Mouse (Mus musculus) liver, adult 2 months (tissue): ENCODE measurements around the gene Btbd17. TPM values are rescaled to one million over a fixed set of nuclear protein-coding genes. Genes with fewer than 3 reads are reported as not detected.

ENCODE experiments used
- DNase-seq: peaks from one replicate; pipeline ENCODE4 v3.0.0-alpha.2; 2011; ENCODE audit warnings: low read depth, low spot score; ENCODE audit errors: extremely low read depth
- H3K27ac ChIP-seq: fragments of 200-500 bp; replicated peaks from 2 replicates; pipeline ENCODE4 v1.5.1; 2012; ENCODE audit warnings: low read depth, mild to moderate bottlenecking, control low read depth, inconsistent platforms, low read length; ENCODE audit not compliant: insufficient read depth
- H3K27me3 ChIP-seq: fragments of 200-500 bp; 2 replicates; pipeline ENCODE4 v1.6.1; 2012; ENCODE audit warnings: mild to moderate bottlenecking, moderate library complexity, low read length, inconsistent platforms; ENCODE audit not compliant: control insufficient read depth, insufficient read depth
- H3K36me3 ChIP-seq: fragments of 200-500 bp; 2 replicates; pipeline ENCODE4 v1.6.1; 2012; ENCODE audit warnings: low read length, inconsistent platforms; ENCODE audit not compliant: control insufficient read depth, insufficient read depth
- H3K4me1 ChIP-seq: fragments of 200-500 bp; 2 replicates; pipeline ENCODE4 v1.6.1; 2011; ENCODE audit warnings: low read length; ENCODE audit not compliant: control insufficient read depth, insufficient read depth
- H3K4me3 ChIP-seq: fragments of 200-500 bp; 2 replicates; pipeline ENCODE4 v1.5.1; 2011; ENCODE audit warnings: low read depth, mild to moderate bottlenecking, control low read depth, low read length, moderate library complexity; ENCODE audit not compliant: insufficient read depth
- H3K79me2 ChIP-seq: fragments of 200-500 bp; 2 replicates; pipeline ENCODE4 v1.6.1; 2012; ENCODE audit warnings: inconsistent platforms, mild to moderate bottlenecking, low read length, moderate library complexity; ENCODE audit not compliant: control insufficient read depth, insufficient read depth
- H3K9ac ChIP-seq: fragments of 200-500 bp; 2 replicates; pipeline ENCODE4 v1.6.1; 2012; ENCODE audit warnings: low read depth, mild to moderate bottlenecking, control low read depth, inconsistent platforms, low read length
- CTCF ChIP-seq: fragments of 200-500 bp; IDR thresholded peaks from 2 replicates; pipeline ENCODE4 v1.5.1; 2011; ENCODE audit warnings: low read depth, low read length, control low read depth
- POLR2A ChIP-seq: fragments of 200-500 bp; IDR thresholded peaks from 2 replicates; pipeline ENCODE4 v1.6.1; 2011; ENCODE audit warnings: low read length, control low read depth; ENCODE audit not compliant: insufficient read depth; ENCODE audit errors: extremely low read depth
- WGBS: fragments of 180-500 bp; shearing (Covaris S2); methylation state at CpG from one replicate; pipeline ENCODE4 v1.1.7; 2018; 5-methylcytosine and 5-hydroxymethylcytosine counted together
- polyA plus RNA-seq: library from polyadenylated mRNA; depleted of rRNA; stranded (reverse); fragments of >200 nt; gene quantifications from 2 replicates; pipeline ENCODE4 v1.2.3, GENCODE M21; 2012
- total RNA-seq: library from RNA; depleted of rRNA; stranded (reverse); fragments of >200 nt; gene quantifications from 2 replicates; pipeline ENCODE4 v1.2.3, GENCODE M21; 2014

Btbd17 gene
- total and polyA plus RNA-seq, 2 experiments = not detected

GRCm38 (mm10) chr11:114785892-114786291 lies 9.9 kb downstream of the Btbd17 start:
- no peaks in the 10 kb centered on the region for H3K36me3 ChIP-seq
- H3K27ac ChIP-seq = no peak overlapping the region
- no peak overlapping the region for H3K4me3 ChIP-seq
- WGBS = 50% methylated on average over 10 of the region's 10 CpGs
- no peak overlapping the region for H3K9ac ChIP-seq
- no peak for DNase-seq
- no peaks in the 10 kb centered on the region for H3K79me2 ChIP-seq
- H3K27me3 ChIP-seq = peaks cover 17% of the 10 kb centered on the region
- H3K4me1 ChIP-seq = no peaks in the 10 kb centered on the region; the same call in 1 of the 2 replicates
- TF ChIP-seq POLR2A (no peak), CTCF (no peak)

GRCm38 (mm10) chr11:114780076-114780475 lies 15.7 kb downstream of the Btbd17 start:
- TF ChIP-seq POLR2A = no peak
- TF ChIP-seq CTCF = no peak

DNA sequence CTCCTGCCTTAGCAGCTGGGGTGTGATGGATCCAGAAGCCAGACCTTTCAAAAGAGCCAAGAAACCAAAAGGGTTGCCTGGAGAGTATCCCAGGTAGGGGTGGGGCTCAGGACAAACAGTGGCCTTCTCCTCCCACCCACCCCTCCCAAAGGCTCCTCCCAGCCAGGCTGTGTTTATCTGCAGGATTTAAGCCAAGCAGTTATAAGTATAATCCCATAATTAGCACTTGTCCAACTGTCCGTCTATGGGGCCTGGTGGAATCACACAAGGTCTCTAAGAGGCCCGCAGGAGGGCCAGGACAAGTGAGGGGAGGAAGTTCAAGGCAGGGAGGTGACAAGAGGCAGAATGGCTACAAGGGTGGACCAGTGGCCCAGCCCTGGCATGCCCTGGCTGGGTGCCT lies 23.8 kb downstream of the Btbd17 start:
- no peak for TF ChIP-seq CTCF
- H3K36me3 ChIP-seq = no peaks in the 10 kb centered on the region
- H3K4me3 ChIP-seq = no peak overlapping the region
- no peaks in the 10 kb centered on the region for H3K79me2 ChIP-seq
- H3K9ac ChIP-seq = no peak overlapping the region
- no peak overlapping the region for H3K27ac ChIP-seq
- WGBS = 86% methylated on average over 2 of the region's 2 CpGs
- no peaks in the 10 kb centered on the region for H3K4me1 ChIP-seq
- no peak for DNase-seq
- H3K27me3 ChIP-seq = no peaks in the 10 kb centered on the region

More at GRCm38 (mm10) chr11:114780076-114780475, 15.7 kb downstream of the Btbd17 start:
- H3K27me3 ChIP-seq = no peaks in the 10 kb centered on the region
- H3K4me1 ChIP-seq = no peaks in the 10 kb centered on the region
- no peak overlapping the region for H3K27ac ChIP-seq
- no peak overlapping the region for H3K4me3 ChIP-seq
- H3K36me3 ChIP-seq = no peaks in the 10 kb centered on the region
- no peak for DNase-seq
- WGBS = 42% methylated on average over 9 of the region's 9 CpGs
- H3K79me2 ChIP-seq = no peaks in the 10 kb centered on the region
- H3K9ac ChIP-seq = no peak overlapping the region

DNA sequence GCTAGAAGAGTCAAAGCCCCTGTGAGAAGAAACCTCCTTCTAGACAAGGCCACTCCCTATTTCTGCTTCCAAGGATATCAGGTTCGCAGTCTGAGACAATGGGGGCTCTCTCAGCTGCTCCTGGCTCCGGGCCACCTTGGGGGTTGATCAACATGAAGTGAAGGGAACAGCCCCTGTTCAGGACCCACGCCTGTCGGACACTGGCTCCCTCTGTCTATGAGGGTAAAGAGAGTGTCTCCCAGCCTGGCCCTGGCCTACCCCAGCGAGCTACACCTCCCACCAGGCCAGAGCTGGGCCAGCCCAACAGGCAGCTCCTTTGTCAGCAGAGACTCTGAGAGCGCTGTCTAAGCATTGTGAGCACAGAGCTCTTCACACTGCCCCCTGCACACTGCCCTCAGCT lies 25.8 kb downstream of the Btbd17 start:
- 79% methylated on average over 6 of the region's 6 CpGs for WGBS

DNA sequence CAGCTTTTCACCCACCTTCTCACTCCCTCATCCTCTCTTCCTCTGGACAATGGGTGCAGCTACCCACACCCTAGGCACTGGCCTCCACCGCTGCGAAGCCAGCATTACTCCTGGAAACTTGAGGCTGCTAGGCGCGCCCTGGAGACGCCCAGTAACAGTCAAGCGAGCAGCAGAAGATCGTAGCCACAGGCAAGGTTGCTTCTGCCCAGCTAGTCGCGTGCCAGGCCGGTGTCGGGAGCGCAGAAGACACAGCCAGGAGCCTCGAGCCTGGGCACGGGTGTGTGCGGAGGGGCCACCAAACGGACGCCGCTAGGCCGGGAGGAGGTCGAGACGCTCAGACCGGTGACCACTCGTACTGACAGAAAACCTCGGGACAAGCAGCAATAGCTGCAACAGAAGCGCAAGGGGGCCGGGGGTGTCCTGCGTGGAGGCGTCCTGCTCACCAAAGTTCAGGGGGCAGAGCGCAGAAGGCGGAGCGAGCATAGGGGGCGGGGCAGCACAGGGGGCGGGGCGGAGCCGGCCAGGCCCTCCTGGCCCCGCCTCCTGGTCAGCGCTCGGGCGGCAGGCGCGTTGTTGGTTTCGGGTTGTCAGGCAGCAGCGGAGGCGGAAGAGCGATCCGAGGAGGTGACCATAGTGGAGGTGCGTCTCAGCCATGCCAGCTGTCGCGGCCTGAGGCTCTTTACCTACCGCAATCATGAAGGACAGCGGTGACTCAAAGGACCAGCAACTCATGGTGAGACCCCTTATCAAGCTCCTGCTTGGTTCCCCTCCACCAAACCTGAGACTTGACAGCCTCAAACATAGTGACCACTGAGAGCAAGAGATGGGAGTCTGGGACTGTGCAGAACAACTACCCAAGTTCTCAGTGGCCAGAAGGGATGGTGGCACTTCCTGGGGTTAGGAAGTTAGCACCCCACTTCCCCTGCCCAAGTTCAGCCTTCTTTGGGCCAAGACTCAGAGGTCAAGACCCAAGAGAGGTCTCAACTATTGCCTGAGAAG lies 30.6 kb downstream of the Btbd17 start, which contains the start of gene Kif19a:
Kif19a (plus strand) TSS at position 569 of the 999 bp plus-strand sequence.
- 6% methylated on average over 51 of the region's 51 CpGs for WGBS
- DNase-seq = peak; percentile 42
- Histone ChIP-seq H3K27me3 (0 out of 2 replicates have a peak, but pooled peaks cover 2% of the 10 kb centered on the region), H3K4me3 (peak within 1 kb of the TSS; percentile 58), H3K79me2 (no peaks in the 10 kb centered on the region), H3K4me1 (peaks cover 3% of the 10 kb centered on the region; the same call in 1 of the 2 replicates), H3K27ac (no peak within 1 kb of the TSS), H3K9ac (peak within 1 kb of the TSS; percentile 35), H3K36me3 (no peaks in the 10 kb centered on the region)
- TF ChIP-seq CTCF (no peak), POLR2A (no peak)

More for the DNA sequence above, 25.8 kb downstream of the Btbd17 start:
- DNase-seq = no peak
- TF ChIP-seq POLR2A (no peak), CTCF (no peak)
- Histone ChIP-seq H3K36me3 (no peaks in the 10 kb centered on the region), H3K79me2 (no peaks in the 10 kb centered on the region), H3K27ac (no peak overlapping the region), H3K4me1 (peaks cover 3% of the 10 kb centered on the region; the same call in 1 of the 2 replicates), H3K4me3 (no peak overlapping the region), H3K27me3 (0 out of 2 replicates have a peak, but pooled peaks cover 2% of the 10 kb centered on the region), H3K9ac (no peak overlapping the region)
